Mouse (Mus musculus) embryonic facial prominence, embryonic 14.5 days (tissue): Measurements from ENCODE around the gene Zbtb20. TPM values are rescaled to one million over a fixed set of nuclear protein-coding genes. Genes with fewer than 3 reads are reported as not detected.

Experiments used
- ATAC-seq: fragments of 200-750 bp; cut with Nextera tagmentation; 2 replicates; pipeline ENCODE4 v1.8.0; 2017; ENCODE audit warnings: low read depth, moderate number of reproducible peaks, moderate TSS enrichment
- DNase-seq: peaks from one replicate; pipeline ENCODE4 v3.0.0-alpha.2; 2015; ENCODE audit warnings: low spot score
- H3K27ac ChIP-seq: fragments of 300-500 bp; sonication (generic); replicated peaks from 2 replicates; pipeline ENCODE4 v1.5.1; 2014; ENCODE audit warnings: low read depth, mild to moderate bottlenecking, low read length, moderate library complexity
- H3K27me3 ChIP-seq: fragments of 300-500 bp; sonication (generic); replicated peaks from 2 replicates; pipeline ENCODE4 v1.6.1; 2014; ENCODE audit warnings: low read length; ENCODE audit not compliant: control insufficient read depth, insufficient read depth
- H3K36me3 ChIP-seq: fragments of 300-500 bp; sonication (generic); 2 replicates; pipeline ENCODE4 v1.6.1; 2014; ENCODE audit warnings: low read length, mixed read lengths; ENCODE audit not compliant: control insufficient read depth, insufficient read depth
- H3K4me1 ChIP-seq: fragments of 300-500 bp; sonication (generic); 2 replicates; pipeline ENCODE4 v1.6.1; 2014; ENCODE audit warnings: antibody characterized with exemption, low read length; ENCODE audit not compliant: control insufficient read depth, insufficient read depth
- H3K4me2 ChIP-seq: fragments of 300-500 bp; sonication (generic); 2 replicates; pipeline ENCODE4 v1.6.1; 2014; ENCODE audit warnings: low read depth, mild to moderate bottlenecking, low read length, moderate library complexity, mixed read lengths
- H3K4me3 ChIP-seq: fragments of 300-500 bp; sonication (generic); 2 replicates; pipeline ENCODE4 v1.5.1; 2014; ENCODE audit warnings: low read depth, mild to moderate bottlenecking, low read length
- H3K9ac ChIP-seq: fragments of 300-500 bp; sonication (generic); 2 replicates; pipeline ENCODE4 v1.6.1; 2014; ENCODE audit warnings: low read depth, mild to moderate bottlenecking, low read length, moderate library complexity, mixed read lengths
- H3K9me3 ChIP-seq: fragments of 300-500 bp; sonication (generic); 2 replicates; pipeline ENCODE4 v1.6.1; 2016; ENCODE audit warnings: low read length; ENCODE audit not compliant: control insufficient read depth
- WGBS: fragments of 180-500 bp; shearing (Covaris S2); extraction: QIAGEN DNeasy Blood & Tissue Kit; methylation state at CpG from one replicate; pipeline ENCODE4 v1.1.7; 2014; 5-methylcytosine and 5-hydroxymethylcytosine counted together
- polyA plus RNA-seq: library from polyadenylated mRNA; unstranded; fragments of >200 nt; fragmentation: Nextera tagmentation; extraction: Ambion mirVana; gene quantifications from 2 replicates; pipeline ENCODE4 v1.2.1, GENCODE M21; 2014

Gene Zbtb20
- polyA plus RNA-seq, 1 experiment from 2014 or later = 20.6 TPM

GRCm38 (mm10) chr16:43408622-43409021, 532.9 kb downstream of the Zbtb20 start:
- H3K4me1 ChIP-seq = peaks cover 14% of the 10 kb centered on the region; the same call in 1 of the 2 replicates
- no peak overlapping the region for H3K4me2 ChIP-seq
- H3K9me3 ChIP-seq = no peaks in the 10 kb centered on the region
- no peak overlapping the region for H3K27ac ChIP-seq
- 84% methylated on average over 5 of the region's 5 CpGs for WGBS
- ATAC-seq (no peak), DNase-seq (no peak)
- H3K36me3 ChIP-seq = no peaks in the 10 kb centered on the region
- no peak overlapping the region for H3K4me3 ChIP-seq
- no peak overlapping the region for H3K9ac ChIP-seq
- no peaks in the 10 kb centered on the region for H3K27me3 ChIP-seq

DNA sequence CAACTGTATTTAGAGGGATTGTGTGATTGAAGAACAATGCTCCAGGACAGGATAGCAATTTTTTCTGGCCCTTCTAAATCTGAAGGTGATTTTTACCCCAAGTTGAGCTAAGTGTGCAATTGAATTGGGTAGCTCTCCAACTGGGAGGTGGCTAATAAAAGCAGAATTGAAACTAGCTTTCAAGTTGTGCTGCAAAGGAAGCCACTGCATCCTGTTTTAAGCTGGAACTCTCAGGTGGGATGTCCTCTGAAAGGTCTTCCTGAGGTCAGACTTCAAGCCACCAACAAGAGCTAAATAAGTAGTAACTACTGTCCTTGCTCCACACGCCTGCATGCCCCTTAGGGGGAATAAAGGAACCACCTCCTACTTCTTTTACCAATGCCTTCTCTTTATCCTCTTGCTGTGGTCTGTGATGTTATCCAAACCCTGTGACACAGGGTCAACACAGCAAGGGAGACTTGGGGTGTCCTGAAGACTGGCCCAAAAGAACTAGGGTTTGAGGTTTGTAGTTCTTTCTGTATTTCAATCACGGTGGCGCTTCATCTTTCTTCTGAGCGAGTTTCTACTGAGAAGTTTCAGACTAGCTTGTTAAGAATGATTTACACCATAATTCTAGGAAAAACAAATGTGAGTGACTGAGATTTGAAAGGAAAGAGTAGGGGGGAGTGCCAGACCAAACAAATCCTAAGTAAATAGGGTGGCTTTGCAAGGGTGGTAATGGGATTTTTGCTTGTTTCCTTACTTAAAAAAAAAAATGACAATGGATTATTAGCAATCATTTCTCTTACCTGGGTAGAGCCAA, 533.6 kb downstream of the Zbtb20 start:
- 68% methylated on average over 4 of the region's 4 CpGs for WGBS
- no peaks in the 10 kb centered on the region for H3K9me3 ChIP-seq

DNA sequence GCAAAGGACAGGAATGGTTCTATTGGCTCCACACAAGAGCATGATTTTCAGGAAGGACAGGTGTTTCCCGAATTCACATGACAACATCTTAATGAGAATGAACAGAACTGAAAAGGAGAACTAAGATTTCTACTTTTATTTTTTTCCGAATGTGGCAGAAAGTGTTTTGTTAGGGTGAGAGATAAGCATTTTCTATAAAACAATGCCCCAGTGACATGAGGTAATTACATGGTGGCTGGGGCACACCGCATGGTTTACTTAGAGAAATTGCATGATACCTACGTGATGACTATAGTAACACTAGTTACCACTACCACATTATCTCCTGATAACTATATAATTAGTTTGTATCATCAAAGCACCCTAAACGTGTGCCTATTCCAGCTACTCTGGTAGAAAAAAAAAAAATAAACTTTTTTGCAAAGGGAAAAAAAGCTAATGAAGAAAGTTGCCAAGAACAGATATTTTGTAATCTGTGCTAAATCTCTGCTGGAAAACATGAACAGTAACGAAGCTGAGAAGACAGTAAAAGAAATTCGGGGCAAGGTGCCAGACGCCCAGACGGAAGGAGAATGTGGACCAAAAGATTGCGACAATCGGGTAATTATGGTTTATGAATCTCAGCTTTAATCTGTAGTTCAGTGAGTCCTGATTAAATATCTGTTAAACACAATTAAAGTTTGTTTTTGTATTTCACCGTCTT, 534.4 kb downstream of the Zbtb20 start:
- WGBS = 82% methylated on average over 12 of the region's 12 CpGs
- H3K27me3 ChIP-seq = no peaks in the 10 kb centered on the region
- ATAC-seq (no peak), DNase-seq (no peak)
- no peak overlapping the region for H3K4me2 ChIP-seq
- no peak overlapping the region for H3K9ac ChIP-seq
- H3K36me3 ChIP-seq = no peaks in the 10 kb centered on the region
- peaks cover 14% of the 10 kb centered on the region; the same call in 1 of the 2 replicates for H3K4me1 ChIP-seq
- H3K4me3 ChIP-seq = no peak overlapping the region
- H3K9me3 ChIP-seq = no peaks in the 10 kb centered on the region
- H3K27ac ChIP-seq = no peak overlapping the region

More for the DNA sequence above, 533.6 kb downstream of the Zbtb20 start:
- Histone ChIP-seq H3K4me1 (peaks cover 14% of the 10 kb centered on the region; the same call in 1 of the 2 replicates), H3K4me3 (no peak overlapping the region), H3K27me3 (no peaks in the 10 kb centered on the region), H3K9ac (no peak overlapping the region), H3K36me3 (no peaks in the 10 kb centered on the region), H3K4me2 (no peak overlapping the region), H3K27ac (no peak overlapping the region)
- ATAC-seq (no peak), DNase-seq (no peak)

- Histone ChIP-seq H3K36me3 (no peaks in the 10 kb centered on the region), H3K4me2 (no peak overlapping the region), H3K27ac (no peak overlapping the region), H3K4me1 (peaks cover 14% of the 10 kb centered on the region; the same call in 1 of the 2 replicates), H3K4me3 (no peak overlapping the region), H3K27me3 (no peaks in the 10 kb centered on the region), H3K9ac (no peak overlapping the region), H3K9me3 (no peaks in the 10 kb centered on the region)
- DNase-seq = no peak
- ATAC-seq = no peak
- 83% methylated on average over 7 of the region's 7 CpGs for WGBS
Measured at GRCm38 (mm10) chr16:43410613-43410974, 534.9 kb downstream of the Zbtb20 start.

DNA sequence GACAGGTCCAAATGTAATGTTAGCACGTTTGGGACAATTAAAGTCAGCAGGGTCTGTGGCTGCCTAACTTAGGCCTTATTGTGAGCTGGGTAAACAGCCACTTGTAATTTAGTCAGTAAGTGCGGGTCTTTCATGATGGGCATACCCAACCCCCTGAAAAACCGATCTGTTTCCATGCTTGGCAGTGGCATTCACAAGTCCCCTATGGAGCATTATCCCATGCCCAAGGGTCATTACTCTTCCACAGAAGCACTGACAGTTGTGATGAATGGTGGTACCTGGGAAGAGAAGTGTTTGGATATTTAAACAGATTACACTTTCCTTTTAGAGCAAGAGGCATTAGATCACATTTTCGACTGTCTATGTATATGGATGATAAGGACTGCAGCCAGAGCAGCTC, 540.2 kb downstream of the Zbtb20 start:
- DNase-seq (no peak), ATAC-seq (no peak)
- WGBS = 57% methylated on average over 4 of the region's 4 CpGs
- Histone ChIP-seq H3K9me3 (no peaks in the 10 kb centered on the region), H3K36me3 (no peaks in the 10 kb centered on the region), H3K27ac (no peak overlapping the region), H3K9ac (no peak overlapping the region), H3K4me1 (no peaks in the 10 kb centered on the region), H3K4me3 (no peak overlapping the region), H3K4me2 (no peak overlapping the region), H3K27me3 (no peaks in the 10 kb centered on the region)

DNA sequence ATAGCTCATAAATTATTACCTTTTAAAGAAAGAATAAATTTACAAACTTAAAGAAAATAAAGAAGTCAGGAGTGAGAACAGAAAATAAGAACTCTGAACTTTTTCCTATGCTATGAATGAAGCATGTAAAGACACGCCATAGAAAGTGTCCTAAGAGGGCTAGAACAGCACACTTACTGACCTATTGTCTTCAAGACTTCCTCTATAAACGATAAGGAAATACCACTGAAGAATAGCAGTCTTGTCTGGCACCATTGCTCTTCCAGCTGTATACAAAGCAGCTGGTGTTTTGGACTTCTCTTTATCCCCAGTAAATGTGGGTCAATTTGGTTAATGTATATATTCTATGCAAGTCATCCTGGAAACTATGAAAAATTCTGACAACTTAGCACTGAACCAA, 544.2 kb downstream of the Zbtb20 start:
- H3K27me3 ChIP-seq = no peaks in the 10 kb centered on the region
- DNase-seq (no peak), ATAC-seq (no peak)
- no peak overlapping the region for H3K4me2 ChIP-seq
- no peak overlapping the region for H3K9ac ChIP-seq
- no peaks in the 10 kb centered on the region for H3K4me1 ChIP-seq
- H3K9me3 ChIP-seq = no peaks in the 10 kb centered on the region
- no peak overlapping the region for H3K27ac ChIP-seq
- 37% methylated on average over 2 of the region's 2 CpGs for WGBS
- H3K4me3 ChIP-seq = no peak overlapping the region
- no peaks in the 10 kb centered on the region for H3K36me3 ChIP-seq

DNA sequence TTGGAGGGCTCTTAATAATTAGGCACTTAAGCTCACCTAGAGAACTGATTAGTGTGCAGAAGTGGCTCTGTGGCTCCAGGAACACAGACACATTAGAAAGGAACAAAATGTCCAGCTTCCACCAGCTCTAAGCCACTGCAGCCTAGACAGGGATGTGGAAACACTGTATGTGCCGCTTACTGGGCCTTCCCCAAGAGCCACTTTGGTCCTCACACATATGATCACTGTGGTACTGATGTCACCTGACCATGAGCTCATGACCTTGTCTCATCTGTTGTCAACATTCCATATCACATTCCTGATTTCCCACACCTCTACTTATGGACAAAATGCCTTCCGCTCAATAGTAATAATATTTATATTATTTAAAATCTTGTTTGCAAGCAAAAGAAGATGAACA, 553.3 kb downstream of the Zbtb20 start:
- H3K4me1 ChIP-seq = no peaks in the 10 kb centered on the region
- H3K4me2 ChIP-seq = no peak overlapping the region
- no peaks in the 10 kb centered on the region for H3K27me3 ChIP-seq
- no peak for ATAC-seq
- WGBS = 88% methylated on average over 2 of the region's 2 CpGs
- H3K9ac ChIP-seq = no peak overlapping the region
- H3K4me3 ChIP-seq = no peak overlapping the region
- no peak for DNase-seq
- no peaks in the 10 kb centered on the region for H3K9me3 ChIP-seq
- H3K27ac ChIP-seq = no peak overlapping the region
- H3K36me3 ChIP-seq = no peaks in the 10 kb centered on the region

DNA sequence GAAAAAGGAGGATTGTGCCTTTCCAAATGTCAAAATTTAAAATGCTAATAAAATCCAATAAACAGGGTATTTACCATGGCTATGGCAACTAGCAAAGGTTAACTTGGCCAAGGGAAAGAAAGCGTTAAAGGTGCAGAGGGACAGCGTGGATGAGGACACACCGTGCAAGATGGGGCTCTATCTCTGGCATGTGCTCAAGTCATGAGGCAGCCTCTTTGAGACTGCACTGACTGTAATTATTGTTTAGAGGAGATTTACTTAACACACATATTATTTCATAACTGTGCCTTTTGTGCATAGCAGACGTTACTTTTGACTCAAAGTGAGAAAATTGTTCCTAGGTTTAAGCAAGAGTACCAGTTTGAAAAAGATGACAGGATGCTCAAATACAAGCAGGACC, 554.3 kb downstream of the Zbtb20 start:
- no peak for DNase-seq
- no peaks in the 10 kb centered on the region for H3K4me1 ChIP-seq
- 69% methylated on average over 4 of the region's 4 CpGs for WGBS

More for the DNA sequence above, 554.3 kb downstream of the Zbtb20 start:
- Histone ChIP-seq H3K4me2 (no peak overlapping the region), H3K9me3 (no peaks in the 10 kb centered on the region), H3K36me3 (no peaks in the 10 kb centered on the region), H3K27ac (no peak overlapping the region), H3K27me3 (no peaks in the 10 kb centered on the region), H3K9ac (no peak overlapping the region), H3K4me3 (no peak overlapping the region)
- ATAC-seq = no peak
